Mouse (Mus musculus) heart, embryonic 11.5 days (tissue): ENCODE measurements around the gene Epha6. TPM values are rescaled to one million over a fixed set of nuclear protein-coding genes. Genes with fewer than 3 reads are reported as not detected.
"Not testable (repeated sequence)": the region's sequence is repeated elsewhere in the genome, so short reads cannot be mapped to it uniquely, and the experiment has no call there.

Experiments
- ATAC-seq: fragments of 200-750 bp; cut with Nextera tagmentation; replicated peaks from 2 replicates; pipeline ENCODE4 v1.8.0; 2017; ENCODE audit warnings: moderate library complexity; ENCODE audit not compliant: insufficient number of reproducible peaks, low FRiP score, low TSS enrichment
- H3K27ac ChIP-seq: fragments of 300-500 bp; sonication (generic); 2 replicates; pipeline ENCODE4 v1.5.1; 2014; ENCODE audit warnings: mild to moderate bottlenecking, low read depth, low read length
- H3K27me3 ChIP-seq: fragments of 300-500 bp; sonication (generic); 2 replicates; pipeline ENCODE4 v1.6.1; 2014; ENCODE audit warnings: mild to moderate bottlenecking, low read length, mixed read lengths; ENCODE audit not compliant: control insufficient read depth, insufficient read depth
- H3K36me3 ChIP-seq: fragments of 300-500 bp; sonication (generic); 2 replicates; pipeline ENCODE4 v1.6.1; 2014; ENCODE audit warnings: mild to moderate bottlenecking, low read length, moderate library complexity, mixed read lengths; ENCODE audit not compliant: control insufficient read depth, insufficient read depth
- H3K4me1 ChIP-seq: fragments of 300-500 bp; sonication (generic); 2 replicates; pipeline ENCODE4 v1.6.1; 2014; ENCODE audit warnings: low read length; ENCODE audit not compliant: control insufficient read depth, insufficient read depth
- H3K4me2 ChIP-seq: fragments of 300-500 bp; sonication (generic); 2 replicates; pipeline ENCODE4 v1.6.1; 2014; ENCODE audit warnings: mild to moderate bottlenecking, moderate library complexity
- H3K4me3 ChIP-seq: fragments of 300-500 bp; sonication (generic); 2 replicates; pipeline ENCODE4 v1.5.1; 2014; ENCODE audit warnings: low read depth, low read length
- H3K9ac ChIP-seq: fragments of 300-500 bp; sonication (generic); 2 replicates; pipeline ENCODE4 v1.6.1; 2014; ENCODE audit warnings: mild to moderate bottlenecking, low read depth, low read length, moderate library complexity
- H3K9me3 ChIP-seq: fragments of 300-500 bp; sonication (generic); replicated peaks from 2 replicates; pipeline ENCODE4 v1.6.1; 2016; ENCODE audit warnings: low read length; ENCODE audit not compliant: control insufficient read depth
- WGBS: fragments of 180-500 bp; shearing (Covaris S2); extraction: QIAGEN DNeasy Blood & Tissue Kit; methylation state at CpG from one replicate; pipeline ENCODE4 v1.1.7; 2014; ENCODE audit not compliant: insufficient replicate concordance; 5-methylcytosine and 5-hydroxymethylcytosine counted together
- polyA plus RNA-seq: library from polyadenylated mRNA; unstranded; fragments of >200 nt; fragmentation: Nextera tagmentation; extraction: Ambion mirVana; gene quantifications from 2 replicates; pipeline ENCODE4 v1.2.1, GENCODE M21; 2014

The Epha6 gene
- polyA plus RNA-seq, 1 experiment from 2014 or later: 0.09 TPM

GRCm38 (mm10) chr16:59832468-59832867 is 772.9 kb downstream of the Epha6 start:
- Histone ChIP-seq H3K9ac (no peak overlapping the region), H3K4me1 (no peaks in the 10 kb centered on the region), H3K9me3 (no peaks in the 10 kb centered on the region), H3K27me3 (no peaks in the 10 kb centered on the region), H3K4me3 (no peak overlapping the region), H3K36me3 (no peaks in the 10 kb centered on the region), H3K4me2 (no peak overlapping the region), H3K27ac (no peak overlapping the region)
- WGBS: 72% methylated on average over 5 of the region's 5 CpGs
- ATAC-seq: no peak

- Histone ChIP-seq H3K4me3 (no peak overlapping the region), H3K4me2 (no peak overlapping the region), H3K4me1 (no peaks in the 10 kb centered on the region), H3K36me3 (no peaks in the 10 kb centered on the region), H3K9ac (no peak overlapping the region), H3K27ac (no peak overlapping the region), H3K27me3 (no peaks in the 10 kb centered on the region), H3K9me3 (no peaks in the 10 kb centered on the region)
- no peak for ATAC-seq
- 86% methylated on average over 13 of the region's 13 CpGs for WGBS
Measured at GRCm38 (mm10) chr16:59829655-59830054, 775.7 kb downstream of the Epha6 start.

- not testable (repeated sequence) for H3K4me1 ChIP-seq, H3K36me3 ChIP-seq, H3K27me3 ChIP-seq, H3K27ac ChIP-seq, H3K9ac ChIP-seq, ATAC-seq, H3K4me2 ChIP-seq, H3K9me3 ChIP-seq, H3K4me3 ChIP-seq
- 67% methylated on average over 4 of the region's 4 CpGs for WGBS
Measured at GRCm38 (mm10) chr16:59799790-59800189, 805.5 kb downstream of the Epha6 start.

GRCm38 (mm10) chr16:59772297-59772696 is 833.0 kb downstream of the Epha6 start:
- Histone ChIP-seq H3K9me3 (no peaks in the 10 kb centered on the region), H3K9ac (no peak overlapping the region), H3K4me1 (no peaks in the 10 kb centered on the region), H3K4me2 (no peak overlapping the region), H3K27me3 (no peaks in the 10 kb centered on the region), H3K27ac (no peak overlapping the region), H3K36me3 (no peaks in the 10 kb centered on the region), H3K4me3 (no peak overlapping the region)
- no peak for ATAC-seq
- WGBS: 83% methylated on average over 2 of the region's 2 CpGs

GRCm38 (mm10) chr16:59770421-59770820 is 834.9 kb downstream of the Epha6 start:
- WGBS: 94% methylated on average over 1 of the region's 1 CpGs
- no peak for ATAC-seq
- H3K9me3 ChIP-seq: no peaks in the 10 kb centered on the region
- H3K4me3 ChIP-seq: no peak overlapping the region
- no peak overlapping the region for H3K9ac ChIP-seq
- H3K4me2 ChIP-seq: no peak overlapping the region
- no peak overlapping the region for H3K27ac ChIP-seq
- no peaks in the 10 kb centered on the region for H3K4me1 ChIP-seq
- H3K27me3 ChIP-seq: no peaks in the 10 kb centered on the region
- no peaks in the 10 kb centered on the region for H3K36me3 ChIP-seq

- ATAC-seq: no peak
- no peaks in the 10 kb centered on the region for H3K36me3 ChIP-seq
- WGBS: 76% methylated on average over 7 of the region's 7 CpGs
- H3K27me3 ChIP-seq: no peaks in the 10 kb centered on the region
- no peak overlapping the region for H3K4me3 ChIP-seq
- no peak overlapping the region for H3K9ac ChIP-seq
- no peak overlapping the region for H3K4me2 ChIP-seq
- H3K4me1 ChIP-seq: no peaks in the 10 kb centered on the region
- H3K27ac ChIP-seq: no peak overlapping the region
- H3K9me3 ChIP-seq: no peaks in the 10 kb centered on the region
Measured at GRCm38 (mm10) chr16:59769936-59770335, 835.4 kb downstream of the Epha6 start.

GRCm38 (mm10) chr16:59760875-59761274 is 844.5 kb downstream of the Epha6 start:
- Histone ChIP-seq H3K27me3 (no peaks in the 10 kb centered on the region), H3K27ac (no peak overlapping the region), H3K36me3 (no peaks in the 10 kb centered on the region), H3K9me3 (no peaks in the 10 kb centered on the region), H3K4me1 (no peaks in the 10 kb centered on the region), H3K4me3 (no peak overlapping the region), H3K4me2 (no peak overlapping the region), H3K9ac (no peak overlapping the region)
- ATAC-seq: no peak
- WGBS: 74% methylated on average over 4 of the region's 4 CpGs

GRCm38 (mm10) chr16:59750905-59751304 is 854.4 kb downstream of the Epha6 start:
- no peak for ATAC-seq
- 84% methylated on average over 4 of the region's 4 CpGs for WGBS
- Histone ChIP-seq H3K36me3 (no peaks in the 10 kb centered on the region), H3K27ac (no peak overlapping the region), H3K9ac (no peak overlapping the region), H3K27me3 (no peaks in the 10 kb centered on the region), H3K4me1 (no peaks in the 10 kb centered on the region), H3K4me2 (no peak overlapping the region), H3K9me3 (no peaks in the 10 kb centered on the region), H3K4me3 (no peak overlapping the region)

GRCm38 (mm10) chr16:59743669-59744068 is 861.7 kb downstream of the Epha6 start:
- ATAC-seq: no peak
- no peak overlapping the region for H3K4me3 ChIP-seq
- no peaks in the 10 kb centered on the region for H3K27me3 ChIP-seq
- H3K9ac ChIP-seq: no peak overlapping the region
- no peak overlapping the region for H3K4me2 ChIP-seq
- no peaks in the 10 kb centered on the region for H3K9me3 ChIP-seq
- 81% methylated on average over 1 of the region's 1 CpGs for WGBS
- H3K4me1 ChIP-seq: no peaks in the 10 kb centered on the region
- H3K36me3 ChIP-seq: no peaks in the 10 kb centered on the region
- H3K27ac ChIP-seq: no peak overlapping the region
